Mouse (Mus musculus): ENCODE measurements around the gene Rbm47. TPM values are rescaled to one million over a fixed set of nuclear protein-coding genes. Genes with fewer than 3 reads are reported as not detected.

Gene Rbm47
- polyA plus RNA-seq, 1 experiment from 2014 or later, result 2.4 TPM

DNA sequence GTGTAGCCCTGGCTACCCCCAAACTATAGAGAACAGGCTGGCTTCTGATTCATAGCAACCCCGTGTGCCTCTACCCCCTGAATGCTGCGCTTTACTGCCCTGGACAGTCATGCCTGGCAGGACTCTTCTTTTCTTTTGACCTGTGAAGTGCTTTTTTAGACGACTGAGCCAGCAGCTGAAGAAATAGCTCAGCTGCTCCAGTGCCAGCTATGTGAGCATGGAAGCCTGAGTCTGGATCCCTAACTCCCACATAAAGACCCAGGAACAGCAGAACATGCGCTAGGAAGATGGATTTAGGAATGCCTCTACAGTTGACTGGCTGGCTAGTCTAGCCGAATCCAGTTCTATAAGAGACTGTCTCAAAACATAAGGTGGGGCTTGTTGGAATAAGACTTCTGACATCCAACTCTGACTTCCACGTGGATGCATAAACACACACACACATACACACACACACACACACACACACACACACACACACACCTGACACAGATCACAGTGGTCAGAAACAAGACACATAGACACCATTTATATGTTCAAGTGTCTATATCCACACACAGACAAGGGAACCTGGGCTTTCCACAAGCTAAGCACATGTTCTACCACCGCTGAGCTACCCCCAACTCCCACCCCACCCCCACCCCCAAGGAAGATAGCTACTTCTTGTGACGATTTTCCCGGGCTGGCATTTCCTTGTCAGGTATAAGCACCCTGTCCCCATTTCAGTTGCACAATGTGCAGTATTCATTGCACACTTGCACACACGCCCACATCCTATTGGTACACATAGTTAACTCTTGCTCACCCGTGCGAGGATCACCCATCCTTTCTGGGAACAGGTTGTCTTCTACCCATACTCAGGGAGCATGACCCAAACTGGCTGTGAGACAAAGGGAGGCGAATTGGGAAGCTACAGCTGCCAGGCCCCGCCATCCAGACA lies 29.6 kb downstream of the Rbm47 start:
- no peak overlapping the region for H3K27ac ChIP-seq
- H3K9ac ChIP-seq (replicated peaks), result no peak overlapping the region
- no peak overlapping the region for H3K4me2 ChIP-seq
- no peaks in the 10 kb centered on the region for H3K9me3 ChIP-seq
- H3K4me1 ChIP-seq (replicated peaks), result peaks cover 11% of the 10 kb centered on the region
- H3K4me3 ChIP-seq (replicated peaks), result no peak overlapping the region
- H3K36me3 ChIP-seq, result no peaks in the 10 kb centered on the region
- WGBS, result 85% methylated on average over 14 of the region's 14 CpGs
- peaks cover 4% of the 10 kb centered on the region for H3K27me3 ChIP-seq
- no peak for ATAC-seq (ENCODE audit: insufficient number of reproducible peaks, insufficient read depth, low FRiP score, low TSS enrichment, low read depth)

DNA sequence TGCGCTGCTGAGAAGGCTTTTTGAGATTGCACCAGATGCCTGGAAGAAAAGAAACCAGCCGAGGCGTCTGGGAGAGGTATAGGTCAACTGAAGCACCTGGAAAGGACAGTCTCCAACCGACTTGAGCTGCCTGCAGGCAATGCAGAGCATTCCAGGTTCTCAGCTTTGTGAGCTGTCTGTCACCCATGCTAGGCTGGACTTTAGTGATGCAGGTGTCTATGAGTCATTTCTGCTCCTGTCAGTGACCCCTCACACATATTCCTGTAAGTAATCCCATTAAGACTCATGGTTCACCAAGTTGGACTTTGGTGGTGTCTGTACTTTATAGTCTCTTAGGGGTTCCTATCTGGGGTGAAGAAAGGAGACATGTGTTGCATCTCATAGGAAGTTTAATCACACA lies 31.4 kb downstream of the Rbm47 start:
- ATAC-seq (ENCODE audit: insufficient number of reproducible peaks, insufficient read depth, low FRiP score, low TSS enrichment, low read depth), result no peak
- Histone ChIP-seq H3K9ac (replicated peaks) (no peak overlapping the region), H3K4me2 (no peak overlapping the region), H3K9me3 (no peaks in the 10 kb centered on the region), H3K27ac (no peak overlapping the region), H3K27me3 (peaks cover 2% of the 10 kb centered on the region; the same call in 1 of the 2 replicates), H3K36me3 (no peaks in the 10 kb centered on the region), H3K4me3 (replicated peaks) (no peak overlapping the region), H3K4me1 (replicated peaks) (peaks cover 11% of the 10 kb centered on the region)
- WGBS, result 85% methylated on average over 4 of the region's 4 CpGs

DNA sequence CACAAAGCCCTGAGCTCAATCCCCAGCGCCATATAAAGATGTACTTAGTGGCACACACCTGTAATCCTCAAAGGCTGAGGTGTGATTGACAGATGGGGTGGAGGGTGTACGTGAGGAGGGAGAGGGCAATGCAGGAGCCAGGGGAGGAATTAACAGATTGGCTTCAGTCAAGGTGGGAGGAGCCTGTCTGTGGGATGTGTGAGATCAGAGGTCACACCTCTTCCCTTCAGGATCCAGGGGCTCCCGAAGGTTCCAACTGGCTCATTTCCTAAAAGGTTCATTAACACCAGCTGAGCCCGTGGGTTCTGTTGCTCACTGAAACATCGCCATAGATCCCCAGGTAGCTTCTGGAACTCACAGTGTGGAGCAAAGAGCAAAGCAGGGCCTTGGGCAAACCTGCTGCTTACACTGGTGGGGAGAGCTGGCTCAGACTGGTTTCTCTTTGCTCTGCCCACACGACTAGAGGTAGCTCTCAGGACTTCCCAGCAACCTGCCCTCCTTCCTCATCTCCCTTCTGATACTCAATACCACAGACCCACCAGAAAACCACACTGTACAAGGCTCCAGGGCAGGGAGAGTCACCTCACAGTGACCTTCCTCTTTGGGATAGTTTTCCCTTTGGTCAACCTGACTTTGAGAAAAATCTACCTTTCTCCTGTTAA lies 33.2 kb downstream of the Rbm47 start:
- Histone ChIP-seq H3K27me3 (peaks cover 2% of the 10 kb centered on the region; the same call in 1 of the 2 replicates), H3K36me3 (no peaks in the 10 kb centered on the region), H3K4me2 (no peak overlapping the region), H3K4me3 (replicated peaks) (no peak overlapping the region), H3K9ac (replicated peaks) (no peak overlapping the region), H3K27ac (no peak overlapping the region), H3K4me1 (replicated peaks) (peaks cover 15% of the 10 kb centered on the region), H3K9me3 (no peaks in the 10 kb centered on the region)
- 12% methylated on average over 6 of the region's 6 CpGs for WGBS
- ATAC-seq (ENCODE audit: insufficient number of reproducible peaks, insufficient read depth, low FRiP score, low TSS enrichment, low read depth), result no peak

DNA sequence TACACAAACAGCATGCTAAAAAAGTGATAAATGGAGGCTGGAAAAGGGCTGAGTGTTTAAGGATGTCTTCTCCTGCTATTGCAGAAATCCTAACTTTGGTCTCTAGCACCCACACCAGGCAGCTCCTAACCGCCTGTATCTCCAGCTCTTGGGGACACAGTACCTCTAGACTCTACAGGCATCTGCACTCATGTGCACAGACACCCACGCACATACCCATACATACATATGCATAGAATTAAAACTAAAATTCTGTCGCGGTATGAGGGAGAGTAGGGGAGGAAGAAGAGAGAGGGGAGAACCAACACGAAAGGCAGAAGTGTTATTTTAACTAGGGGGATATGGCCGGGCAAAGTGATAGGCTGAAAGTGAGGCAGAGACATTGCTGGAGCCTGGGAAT lies 33.7 kb downstream of the Rbm47 start:
- H3K4me3 ChIP-seq (replicated peaks), result no peak overlapping the region
- no peak for ATAC-seq (ENCODE audit: insufficient number of reproducible peaks, insufficient read depth, low FRiP score, low TSS enrichment, low read depth)

DNA sequence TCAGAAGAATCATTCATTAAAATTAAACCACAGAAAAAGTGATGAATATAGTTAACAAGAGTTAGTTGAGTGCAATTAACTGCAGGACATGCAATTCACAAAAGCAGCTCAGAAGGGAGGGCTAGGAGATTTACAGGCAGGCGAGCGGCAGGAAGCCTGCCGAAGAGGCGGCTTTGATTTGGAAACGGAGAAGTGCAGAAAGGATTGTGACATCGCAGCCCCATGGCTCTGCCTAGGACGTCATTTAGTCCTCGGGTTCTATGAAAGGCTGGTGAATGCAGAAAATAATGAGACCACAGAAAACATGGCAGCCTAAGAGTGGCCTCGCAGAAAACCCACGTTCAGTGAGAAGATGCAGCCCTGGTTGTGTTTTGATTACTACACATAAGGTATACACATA lies 34.3 kb downstream of the Rbm47 start:
- H3K27me3 ChIP-seq, result peaks cover 2% of the 10 kb centered on the region; the same call in 1 of the 2 replicates
- no peak overlapping the region for H3K4me3 ChIP-seq (replicated peaks)
- no peak overlapping the region; the same call in 1 of the 2 replicates for H3K4me2 ChIP-seq
- H3K36me3 ChIP-seq, result no peaks in the 10 kb centered on the region
- no peaks in the 10 kb centered on the region for H3K9me3 ChIP-seq
- peaks cover 15% of the 10 kb centered on the region for H3K4me1 ChIP-seq (replicated peaks)
- WGBS, result 23% methylated on average over 10 of the region's 10 CpGs
- no peak for ATAC-seq (ENCODE audit: insufficient number of reproducible peaks, insufficient read depth, low FRiP score, low TSS enrichment, low read depth)
- no peak overlapping the region for H3K9ac ChIP-seq (replicated peaks)
- no peak overlapping the region for H3K27ac ChIP-seq

More for the DNA sequence above, 33.7 kb downstream of the Rbm47 start:
- 67% methylated on average over 6 of the region's 6 CpGs for WGBS
- H3K4me2 ChIP-seq, result no peak overlapping the region
- peaks cover 15% of the 10 kb centered on the region for H3K4me1 ChIP-seq (replicated peaks)
- peaks cover 2% of the 10 kb centered on the region; the same call in 1 of the 2 replicates for H3K27me3 ChIP-seq
- H3K9ac ChIP-seq (replicated peaks), result no peak overlapping the region
- no peaks in the 10 kb centered on the region for H3K36me3 ChIP-seq
- H3K27ac ChIP-seq, result no peak overlapping the region
- no peaks in the 10 kb centered on the region for H3K9me3 ChIP-seq

DNA sequence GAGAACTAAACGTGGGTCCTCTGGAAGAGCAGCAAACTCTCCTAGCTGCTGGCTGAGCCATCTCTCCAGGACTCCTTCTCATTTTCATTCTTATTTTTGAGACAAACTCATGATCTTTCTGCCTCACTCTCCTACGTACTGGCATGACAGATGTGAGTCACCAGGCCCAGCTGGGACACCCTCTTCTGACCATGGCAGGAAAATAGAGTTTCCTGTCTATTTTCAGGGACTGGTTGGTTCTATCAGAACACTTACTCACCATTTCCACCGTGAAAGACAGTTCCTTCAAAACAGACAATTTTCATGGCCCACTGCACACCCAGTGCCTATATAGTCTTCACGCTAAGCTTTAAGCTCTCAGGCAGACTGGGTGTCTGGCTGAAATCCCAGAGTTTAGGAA lies 35.7 kb downstream of the Rbm47 start:
- ATAC-seq (ENCODE audit: insufficient number of reproducible peaks, insufficient read depth, low FRiP score, low TSS enrichment, low read depth), result no peak
- Histone ChIP-seq H3K27ac (no peak overlapping the region), H3K4me2 (no peak overlapping the region), H3K9me3 (no peaks in the 10 kb centered on the region), H3K4me1 (replicated peaks) (peaks cover 15% of the 10 kb centered on the region), H3K4me3 (replicated peaks) (no peak overlapping the region), H3K9ac (replicated peaks) (no peak overlapping the region), H3K36me3 (no peaks in the 10 kb centered on the region), H3K27me3 (peaks cover 2% of the 10 kb centered on the region; the same call in 1 of the 2 replicates)
- WGBS, result 86% methylated on average over 4 of the region's 4 CpGs

DNA sequence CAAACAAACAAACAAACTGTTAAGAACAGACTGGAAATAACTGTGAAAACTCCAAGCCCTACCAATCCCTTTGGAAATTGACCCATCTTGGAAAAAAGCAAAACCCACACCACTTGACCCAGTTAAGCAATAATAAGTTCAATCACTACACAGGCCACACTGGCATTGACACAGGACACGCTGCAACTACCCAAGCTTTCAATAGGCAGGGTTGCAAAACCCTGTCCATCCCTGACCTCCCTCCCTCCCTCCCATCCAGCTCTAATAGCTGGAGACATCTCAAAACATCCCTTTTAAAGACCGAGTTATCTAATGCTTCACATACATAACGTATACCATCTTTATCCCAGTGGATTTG lies 37.1 kb downstream of the Rbm47 start:
- Histone ChIP-seq H3K4me2 (no peak overlapping the region), H3K27ac (no peak overlapping the region), H3K9me3 (no peaks in the 10 kb centered on the region), H3K36me3 (no peaks in the 10 kb centered on the region), H3K4me3 (replicated peaks) (no peak overlapping the region), H3K9ac (replicated peaks) (no peak overlapping the region), H3K4me1 (replicated peaks) (peaks cover 15% of the 10 kb centered on the region), H3K27me3 (peaks cover 2% of the 10 kb centered on the region; the same call in 1 of the 2 replicates)
- WGBS, result 91% methylated on average over 3 of the region's 3 CpGs
- no peak for ATAC-seq (ENCODE audit: insufficient number of reproducible peaks, insufficient read depth, low FRiP score, low TSS enrichment, low read depth)

DNA sequence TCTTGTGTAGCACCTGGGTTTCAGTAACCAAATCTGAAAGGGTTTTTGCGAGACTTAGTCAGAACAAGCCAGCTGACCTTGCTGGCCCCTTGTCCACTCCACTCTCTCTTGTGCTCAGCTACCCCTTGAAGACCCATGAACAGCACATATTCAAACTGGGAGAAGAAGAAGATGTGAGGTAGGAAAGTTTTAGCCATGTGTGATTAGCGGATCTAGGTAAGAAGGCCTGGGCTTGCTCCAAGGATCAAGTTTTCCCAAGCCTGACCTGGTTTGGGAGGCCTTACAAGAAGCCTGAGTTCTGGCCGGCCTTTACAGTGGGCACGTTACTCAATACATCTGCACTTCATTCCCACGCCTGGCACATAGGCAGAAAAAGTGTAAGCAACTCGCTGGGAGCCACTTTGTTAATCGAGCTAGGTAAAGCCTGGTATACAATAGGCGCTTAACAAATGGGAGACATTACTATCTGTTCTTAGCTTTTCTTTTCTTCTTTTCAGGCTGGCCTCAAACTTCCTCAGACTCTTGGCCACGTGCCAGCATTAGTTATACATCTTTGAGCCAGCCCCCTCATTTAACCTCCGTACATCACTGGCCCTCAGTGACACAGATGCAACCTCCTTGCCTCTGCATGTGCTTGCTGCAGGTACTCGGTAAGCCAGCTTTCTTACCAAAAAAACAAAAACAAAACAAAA lies 37.6 kb downstream of the Rbm47 start:
- no peak overlapping the region for H3K4me3 ChIP-seq (replicated peaks)
- 77% methylated on average over 11 of the region's 11 CpGs for WGBS
- peaks cover 2% of the 10 kb centered on the region; the same call in 1 of the 2 replicates for H3K27me3 ChIP-seq
- ATAC-seq (ENCODE audit: insufficient number of reproducible peaks, insufficient read depth, low FRiP score, low TSS enrichment, low read depth), result no peak
- peaks cover 15% of the 10 kb centered on the region for H3K4me1 ChIP-seq (replicated peaks)
- no peak overlapping the region for H3K9ac ChIP-seq (replicated peaks)
- H3K27ac ChIP-seq, result no peak overlapping the region
- H3K9me3 ChIP-seq, result no peaks in the 10 kb centered on the region
- H3K4me2 ChIP-seq, result no peak overlapping the region
- H3K36me3 ChIP-seq, result no peaks in the 10 kb centered on the region

DNA sequence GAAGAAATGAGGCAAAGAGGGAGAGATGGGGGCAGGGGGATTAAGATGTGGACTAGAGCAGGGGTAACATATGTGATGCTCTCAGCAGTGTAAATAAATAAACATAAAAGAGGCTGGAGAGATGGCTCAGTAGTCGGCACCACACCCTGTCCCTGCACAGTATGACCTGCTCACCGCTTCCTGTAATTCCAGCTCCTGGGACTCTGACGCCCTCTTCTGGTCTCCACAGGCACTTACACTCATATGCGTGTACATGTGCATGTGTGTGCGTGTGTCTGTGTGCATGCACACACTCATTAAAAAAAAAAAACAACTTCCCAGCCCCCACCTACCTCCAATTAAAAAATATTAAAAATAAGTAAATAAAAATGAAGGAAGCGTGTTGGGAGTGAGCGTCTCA lies 38.3 kb downstream of the Rbm47 start:
- H3K4me1 ChIP-seq (replicated peaks), result peaks cover 12% of the 10 kb centered on the region
- H3K9me3 ChIP-seq, result no peaks in the 10 kb centered on the region
- 96% methylated on average over 7 of the region's 7 CpGs for WGBS
- H3K27me3 ChIP-seq, result peaks cover 2% of the 10 kb centered on the region; the same call in 1 of the 2 replicates
- no peak overlapping the region for H3K9ac ChIP-seq (replicated peaks)
- H3K36me3 ChIP-seq, result no peaks in the 10 kb centered on the region
- ATAC-seq (ENCODE audit: insufficient number of reproducible peaks, insufficient read depth, low FRiP score, low TSS enrichment, low read depth), result no peak
- H3K4me3 ChIP-seq (replicated peaks), result no peak overlapping the region
- H3K27ac ChIP-seq, result no peak overlapping the region
- H3K4me2 ChIP-seq, result no peak overlapping the region

DNA sequence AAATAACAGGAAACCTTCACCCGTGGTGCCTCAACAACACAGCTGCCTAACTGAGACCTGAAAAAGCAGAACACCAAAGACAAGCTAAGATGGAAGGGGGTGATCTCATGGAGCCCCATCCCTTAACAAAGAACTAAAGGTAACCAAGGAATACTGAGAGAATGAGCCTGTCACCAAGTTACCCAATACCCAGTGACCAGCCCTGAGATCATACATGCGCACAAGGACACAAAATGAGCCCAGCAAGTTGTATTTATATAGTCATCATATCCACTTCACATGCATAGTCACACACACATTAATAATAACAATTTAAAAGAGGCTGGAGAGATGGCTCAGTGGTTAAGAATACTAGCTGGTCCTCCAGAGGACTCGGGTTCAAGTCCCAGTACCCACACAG lies 44.0 kb downstream of the Rbm47 start:
- H3K36me3 ChIP-seq, result no peaks in the 10 kb centered on the region
- H3K4me1 ChIP-seq (replicated peaks), result peaks cover 8% of the 10 kb centered on the region
- H3K27ac ChIP-seq, result no peak overlapping the region
- H3K27me3 ChIP-seq, result no peaks in the 10 kb centered on the region
- ATAC-seq (ENCODE audit: insufficient number of reproducible peaks, insufficient read depth, low FRiP score, low TSS enrichment, low read depth), result no peak
- WGBS, result 88% methylated on average over 3 of the region's 3 CpGs
- no peak overlapping the region for H3K4me2 ChIP-seq
- no peak overlapping the region for H3K4me3 ChIP-seq (replicated peaks)
- H3K9me3 ChIP-seq, result no peaks in the 10 kb centered on the region
- no peak overlapping the region for H3K9ac ChIP-seq (replicated peaks)

DNA sequence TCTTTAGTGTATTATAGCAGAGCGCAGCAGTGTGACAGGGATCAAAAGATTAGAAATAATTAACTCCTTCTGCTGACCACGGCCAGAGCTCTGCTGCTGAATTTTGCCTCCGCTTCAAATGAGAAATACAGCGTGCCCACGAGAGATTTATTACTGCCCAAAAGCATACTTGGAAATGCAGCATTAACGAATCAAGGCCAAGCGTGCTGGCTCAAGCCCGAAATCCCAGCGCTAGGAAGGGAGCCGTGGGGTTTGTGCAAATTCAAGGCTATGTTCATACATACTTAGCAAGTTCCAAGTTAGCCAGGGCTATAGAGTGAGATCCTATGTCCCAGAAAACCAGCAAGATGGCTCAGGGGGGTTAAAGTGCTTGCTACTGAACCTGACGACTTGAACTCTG lies 47.5 kb downstream of the Rbm47 start:
- Histone ChIP-seq H3K9me3 (no peaks in the 10 kb centered on the region), H3K9ac (replicated peaks) (no peak overlapping the region), H3K27ac (peak overlapping the region; percentile 12; the same call in 1 of the 2 replicates), H3K36me3 (no peaks in the 10 kb centered on the region), H3K4me3 (replicated peaks) (no peak overlapping the region), H3K4me1 (replicated peaks) (peaks cover 8% of the 10 kb centered on the region), H3K27me3 (no peaks in the 10 kb centered on the region), H3K4me2 (peak overlapping the region; percentile 34)
- WGBS, result 24% methylated on average over 11 of the region's 11 CpGs
- ATAC-seq (ENCODE audit: insufficient number of reproducible peaks, insufficient read depth, low FRiP score, low TSS enrichment, low read depth), result no peak

All from limb, embryonic 12.5 days (tissue).